In genomic region chr11:103140763-103141100, GRCm38 (mm10) we compare ENCODE assay signal across 8 mouse cellular contexts. TPM values are rescaled to one million over a fixed set of nuclear protein-coding genes. Genes with fewer than 3 reads are reported as not detected.
A peak's percentile ranks its signal among the peaks of the same experiment; 100 is the strongest.
DNase-seq lines count a peak whose midpoint lies in the region; ATAC-seq and TF ChIP-seq lines count a peak whose summit lies in the region.

No protein-coding gene starts in this region.

- H3K27ac ChIP-seq in heart, embryonic 12.5 days (ENCODE audit: poor library complexity, severe bottlenecking): peak overlapping the region; percentile 76
- H3K27ac ChIP-seq in hindbrain, embryonic 13.5 days: peak overlapping the region; percentile 30; the same call in 1 of the 2 replicates
- H3K27ac ChIP-seq in lung, embryonic 15.5 days: peak overlapping the region; percentile 88

- no peaks in the 10 kb centered on the region for H3K9me3 ChIP-seq in heart, embryonic 12.5 days (replicated peaks)
- no peaks in the 10 kb centered on the region; the same call in 1 of the 2 replicates for H3K9me3 ChIP-seq in E14TG2a.4 (ENCODE audit: low read length)
- H3K9me3 ChIP-seq in hindbrain, embryonic 13.5 days: no peaks in the 10 kb centered on the region
- no peaks in the 10 kb centered on the region for H3K9me3 ChIP-seq in lung, embryonic 15.5 days

- TF ChIP-seq CTCF in E14TG2a.4 (conservative IDR thresholded peaks at IDR 0.05; ENCODE audit: low read length): no peak

- intact Hi-C loops in heart, postnatal 14 days (cut with DNase I): no loop called here

- no peaks in the 10 kb centered on the region for H3K27me3 ChIP-seq in heart, embryonic 12.5 days (replicated peaks)
- no peaks in the 10 kb centered on the region for H3K27me3 ChIP-seq in E14TG2a.4 (ENCODE audit: insufficient read depth, low read length)
- H3K27me3 ChIP-seq in hindbrain, embryonic 13.5 days: no peaks in the 10 kb centered on the region
- H3K27me3 ChIP-seq in lung, embryonic 15.5 days: no peaks in the 10 kb centered on the region

- 47% methylated on average over 6 of the region's 6 CpGs for WGBS in heart, embryonic 12.5 days
- WGBS in hindbrain, embryonic 13.5 days: 65% methylated on average over 6 of the region's 6 CpGs
- WGBS in lung, embryonic 15.5 days: 35% methylated on average over 6 of the region's 6 CpGs

- peaks cover 14% of the 10 kb centered on the region for H3K36me3 ChIP-seq in heart, embryonic 12.5 days
- H3K36me3 ChIP-seq in E14TG2a.4 (ENCODE audit: insufficient read depth, low read length): peaks cover 17% of the 10 kb centered on the region
- peaks cover 24% of the 10 kb centered on the region for H3K36me3 ChIP-seq in hindbrain, embryonic 13.5 days
- 0 out of 2 replicates have a peak, but pooled peaks cover 3% of the 10 kb centered on the region for H3K36me3 ChIP-seq in lung, embryonic 15.5 days

- ATAC-seq in heart, embryonic 12.5 days (ENCODE audit: insufficient number of reproducible peaks, low FRiP score): no peak
- no peak for ATAC-seq in hindbrain, embryonic 13.5 days (ENCODE audit: low FRiP score)
- no peak for ATAC-seq in lung, embryonic 15.5 days (ENCODE audit: borderline replicate concordance, extremely low read depth, low FRiP score, low TSS enrichment)

- H3K4me2 ChIP-seq in heart, embryonic 12.5 days: no peak overlapping the region
- no peak overlapping the region for H3K4me2 ChIP-seq in hindbrain, embryonic 13.5 days
- H3K4me2 ChIP-seq in lung, embryonic 15.5 days: no peak overlapping the region

- no peak overlapping the region for H3K4me3 ChIP-seq in heart, embryonic 12.5 days
- H3K4me3 ChIP-seq in E14TG2a.4 (replicated peaks; ENCODE audit: low read length): peak overlapping the region; percentile 15
- no peak overlapping the region for H3K4me3 ChIP-seq in hindbrain, embryonic 13.5 days
- no peak overlapping the region for H3K4me3 ChIP-seq in lung, embryonic 15.5 days

- no peak overlapping the region for H3K9ac ChIP-seq in heart, embryonic 12.5 days
- peak overlapping the region; percentile 9 for H3K9ac ChIP-seq in hindbrain, embryonic 13.5 days
- H3K9ac ChIP-seq in lung, embryonic 15.5 days: no peak overlapping the region

- H3K4me1 ChIP-seq in heart, embryonic 12.5 days (replicated peaks): peaks cover 46% of the 10 kb centered on the region
- peaks cover 72% of the 10 kb centered on the region for H3K4me1 ChIP-seq in E14TG2a.4 (replicated peaks; ENCODE audit: low read depth, low read length)
- H3K4me1 ChIP-seq in hindbrain, embryonic 13.5 days (replicated peaks): peaks cover 38% of the 10 kb centered on the region
- H3K4me1 ChIP-seq in lung, embryonic 15.5 days: peaks cover 40% of the 10 kb centered on the region

- DNase-seq in heart, postnatal 14 days: no peak
- no peak for DNase-seq in cerebellum, adult 11 months
- no peak for DNase-seq in adrenal gland, postnatal 36 days
- no peak for DNase-seq in MN1 (ENCODE audit: low spot score)

RNA-seq across cellular contexts. Expression of gene Hexim2, which starts 8.5 kb away (rescaled TPM):
- 7.8 and 8.4 TPM in 2 replicates for polyA plus RNA-seq in heart, embryonic 12.5 days (2016; fragmentation: Nextera tagmentation; extraction: Ambion mirVana)
- 1 to 10 TPM; 1.8 to 3.3 TPM for total RNA-seq in heart, postnatal 14 days (2021)
- 21.3 and 22.3 TPM in 2 replicates for polyA plus RNA-seq in hindbrain, embryonic 13.5 days (2015; fragmentation: Nextera tagmentation; extraction: Ambion mirVana)
- polyA plus RNA-seq in lung, embryonic 15.5 days (2015; fragmentation: Nextera tagmentation; extraction: Ambion mirVana): 8.3 and 9.6 TPM in 2 replicates
- 1 to 10 TPM; 3.5 to 5.9 TPM for total RNA-seq in adrenal gland, postnatal 36 days (2021)

RNA-seq across cellular contexts. Expression of gene Hexim1, which starts 24.7 kb away (rescaled TPM):
- polyA plus RNA-seq in heart, embryonic 12.5 days (2016; fragmentation: Nextera tagmentation; extraction: Ambion mirVana): 2.8 and 3.0 TPM in 2 replicates
- total RNA-seq in heart, postnatal 14 days (2021): 10 to 100 TPM; 18.5 to 20.4 TPM
- 3.6 and 4.3 TPM in 2 replicates for polyA plus RNA-seq in hindbrain, embryonic 13.5 days (2015; fragmentation: Nextera tagmentation; extraction: Ambion mirVana)
- polyA plus RNA-seq in lung, embryonic 15.5 days (2015; fragmentation: Nextera tagmentation; extraction: Ambion mirVana): 4.4 and 4.5 TPM in 2 replicates
- 10 to 100 TPM; 68.8 to 72.2 TPM for total RNA-seq in adrenal gland, postnatal 36 days (2021)

RNA-seq across cellular contexts. Expression of gene Fmnl1, which starts 30.2 kb away (rescaled TPM):
- 1.1 and 1.7 TPM in 2 replicates for polyA plus RNA-seq in heart, embryonic 12.5 days (2016; fragmentation: Nextera tagmentation; extraction: Ambion mirVana)
- 10 to 100 TPM; 16.8 to 21.6 TPM for total RNA-seq in heart, postnatal 14 days (2021)
- 3.1 and 3.3 TPM in 2 replicates for polyA plus RNA-seq in hindbrain, embryonic 13.5 days (2015; fragmentation: Nextera tagmentation; extraction: Ambion mirVana)
- 2.7 and 3.7 TPM in 2 replicates for polyA plus RNA-seq in lung, embryonic 15.5 days (2015; fragmentation: Nextera tagmentation; extraction: Ambion mirVana)
- total RNA-seq in adrenal gland, postnatal 36 days (2021): 10 to 100 TPM; 16.4 to 17.3 TPM

RNA-seq across cellular contexts. Expression of gene Acbd4, which starts 39.2 kb away (rescaled TPM):
- polyA plus RNA-seq in heart, embryonic 12.5 days (2016; fragmentation: Nextera tagmentation; extraction: Ambion mirVana): 13.5 and 13.8 TPM in 2 replicates
- total RNA-seq in heart, postnatal 14 days (2021): 10 to 100 TPM; 30.5 to 34.5 TPM
- 7.3 and 9.0 TPM in 2 replicates for polyA plus RNA-seq in hindbrain, embryonic 13.5 days (2015; fragmentation: Nextera tagmentation; extraction: Ambion mirVana)
- 15.7 and 18.3 TPM in 2 replicates for polyA plus RNA-seq in lung, embryonic 15.5 days (2015; fragmentation: Nextera tagmentation; extraction: Ambion mirVana)
- total RNA-seq in adrenal gland, postnatal 36 days (2021): 100 to 1,000 TPM; 118 to 127 TPM

RNA-seq across cellular contexts. Expression of gene Plcd3, which starts 39.3 kb away (rescaled TPM):
- 5.8 and 6.6 TPM in 2 replicates for polyA plus RNA-seq in heart, embryonic 12.5 days (2016; fragmentation: Nextera tagmentation; extraction: Ambion mirVana)
- total RNA-seq in heart, postnatal 14 days (2021): 10 to 100 TPM; 19.4 to 20.9 TPM
- polyA plus RNA-seq in hindbrain, embryonic 13.5 days (2015; fragmentation: Nextera tagmentation; extraction: Ambion mirVana): 1.5 and 1.9 TPM in 2 replicates
- 2.5 and 3.6 TPM in 2 replicates for polyA plus RNA-seq in lung, embryonic 15.5 days (2015; fragmentation: Nextera tagmentation; extraction: Ambion mirVana)
- 10 to 100 TPM; 10.1 to 11.1 TPM for total RNA-seq in adrenal gland, postnatal 36 days (2021)

Comparison
In these comparisons a context has a peak if more than half of its experiments do, and no peak if none do; other contexts are left out.
1. H3K27ac ChIP-seq: peak in every context shown above with its lines; median percentile 88 in lung, embryonic 15.5 days; 76 in heart, embryonic 12.5 days; 30 in hindbrain, embryonic 13.5 days.